Mouse (Mus musculus) cerebellum, adult 2 months (tissue): ENCODE measurements around the gene Strn4. TPM values are rescaled to one million over a fixed set of nuclear protein-coding genes. Genes with fewer than 3 reads are reported as not detected.

Experiments used
- DNase-seq, 2 experiments: peaks; one replicate each; pipeline ENCODE4 v3.0.0; 2021
- H3K27ac ChIP-seq: fragments of 200-500 bp; 2 replicates; pipeline ENCODE4 v1.5.1; 2012; ENCODE audit warnings: low read length, control low read depth, inconsistent platforms; ENCODE audit not compliant: insufficient read depth
- H3K27me3 ChIP-seq: fragments of 200-500 bp; 2 replicates; pipeline ENCODE4 v1.6.1; 2012; ENCODE audit warnings: inconsistent platforms, mild to moderate bottlenecking, low read length, moderate library complexity; ENCODE audit not compliant: control insufficient read depth, insufficient read depth
- H3K4me1 ChIP-seq: fragments of 200-500 bp; 2 replicates; pipeline ENCODE4 v1.6.1; 2011; ENCODE audit warnings: low read length; ENCODE audit not compliant: control insufficient read depth, insufficient read depth
- H3K4me3 ChIP-seq: fragments of 200-500 bp; replicated peaks from 2 replicates; pipeline ENCODE3; 2011; ENCODE audit warnings: mild to moderate bottlenecking, low read depth, low read length, control low read depth; ENCODE audit not compliant: insufficient read depth
- CTCF ChIP-seq: fragments of 200-500 bp; IDR thresholded peaks from 2 replicates; pipeline ENCODE4 v1.5.1; 2011; ENCODE audit warnings: low read depth, mild to moderate bottlenecking, control low read depth, low read length, moderate library complexity, borderline replicate concordance; ENCODE audit not compliant: insufficient read depth
- POLR2A ChIP-seq: fragments of 200-500 bp; IDR thresholded peaks from 2 replicates; pipeline ENCODE4 v1.6.1; 2011; ENCODE audit warnings: low read length, control low read depth, borderline replicate concordance; ENCODE audit not compliant: insufficient read depth
- WGBS: fragments of 180-500 bp; shearing (Covaris S2); methylation state at CpG from one replicate; pipeline ENCODE4 v1.1.7; 2018; 5-methylcytosine and 5-hydroxymethylcytosine counted together
- polyA plus RNA-seq: library from polyadenylated mRNA; depleted of rRNA; stranded (reverse); fragments of >200 nt; gene quantifications from 2 replicates; pipeline ENCODE4 v1.2.3, GENCODE M21; 2012; rRNA removed

Gene Strn4
- polyA plus RNA-seq, 1 experiment, result 160 TPM

DNA sequence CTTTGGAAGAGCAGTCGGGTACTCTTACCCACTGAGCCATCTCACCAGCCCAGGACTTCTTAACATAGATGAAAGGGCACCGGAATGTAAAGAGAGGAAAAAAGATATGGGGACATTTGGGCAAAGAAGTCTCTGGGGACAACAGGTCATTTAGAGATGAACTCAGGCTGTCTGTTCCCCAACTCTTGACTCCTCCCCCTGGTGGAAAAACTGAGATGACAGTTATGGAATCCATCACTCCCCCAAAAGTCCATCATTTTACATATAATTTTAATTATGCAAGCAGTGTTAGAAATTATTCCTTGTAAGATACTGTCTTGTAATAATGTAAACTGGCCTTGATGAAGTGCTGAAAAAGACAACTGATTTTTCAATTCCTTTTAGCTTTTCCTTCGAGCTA is 62.0 kb downstream of the Strn4 start:
- Histone ChIP-seq H3K4me3 (no peak overlapping the region), H3K4me1 (peaks cover 8% of the 10 kb centered on the region; the same call in 1 of the 2 replicates), H3K27ac (no peak overlapping the region), H3K27me3 (no peaks in the 10 kb centered on the region)
- no peak for TF ChIP-seq POLR2A
- TF ChIP-seq CTCF, result no peak
- no peak for DNase-seq
- 89% methylated on average over 3 of the region's 3 CpGs for WGBS

DNA sequence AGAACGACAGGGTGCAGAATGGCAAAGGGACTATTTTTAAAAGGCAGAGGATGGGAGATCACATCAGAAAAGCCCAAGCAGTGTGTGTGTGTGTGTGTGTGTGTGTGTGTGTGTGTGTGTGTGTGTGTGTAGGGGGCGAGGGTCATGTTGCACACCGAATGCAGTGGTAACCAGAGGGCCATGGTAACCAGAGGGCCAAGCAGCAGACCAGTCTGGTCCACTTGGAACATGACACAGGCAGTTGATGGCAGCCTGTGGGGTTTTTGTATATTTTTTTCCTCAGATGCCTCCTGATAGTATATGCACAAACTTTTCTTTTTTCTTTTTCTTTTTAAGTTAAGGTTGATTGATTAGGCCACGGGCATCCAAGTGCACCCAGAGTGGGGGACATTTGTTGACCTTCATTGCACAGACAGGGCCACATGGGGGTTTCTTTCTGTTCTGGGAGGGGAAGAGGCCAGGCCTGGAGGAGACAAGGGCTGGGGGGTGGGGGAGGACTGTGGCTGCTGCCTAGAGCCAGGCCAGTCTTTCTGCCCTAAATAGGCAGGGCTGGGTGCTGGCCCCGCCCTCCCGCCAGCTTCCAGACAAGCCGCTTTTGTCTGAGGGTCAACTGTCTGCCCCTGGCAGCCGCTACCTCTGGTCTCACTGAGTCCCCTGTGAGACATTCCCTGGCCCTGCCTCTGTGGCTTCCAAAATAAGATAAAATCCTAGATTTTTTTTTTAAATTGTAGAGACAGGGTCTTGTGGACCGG is 64.3 kb downstream of the Strn4 start:
- TF ChIP-seq CTCF (no peak), POLR2A (no peak)
- Histone ChIP-seq H3K4me3 (no peak overlapping the region), H3K4me1 (peaks cover 8% of the 10 kb centered on the region; the same call in 1 of the 2 replicates), H3K27me3 (no peaks in the 10 kb centered on the region), H3K27ac (0 out of 2 replicates have a peak overlapping the region, but pooled peaks have one; percentile 4)
- 55% methylated on average over 9 of the region's 9 CpGs for WGBS
- DNase-seq, result no peak

DNA sequence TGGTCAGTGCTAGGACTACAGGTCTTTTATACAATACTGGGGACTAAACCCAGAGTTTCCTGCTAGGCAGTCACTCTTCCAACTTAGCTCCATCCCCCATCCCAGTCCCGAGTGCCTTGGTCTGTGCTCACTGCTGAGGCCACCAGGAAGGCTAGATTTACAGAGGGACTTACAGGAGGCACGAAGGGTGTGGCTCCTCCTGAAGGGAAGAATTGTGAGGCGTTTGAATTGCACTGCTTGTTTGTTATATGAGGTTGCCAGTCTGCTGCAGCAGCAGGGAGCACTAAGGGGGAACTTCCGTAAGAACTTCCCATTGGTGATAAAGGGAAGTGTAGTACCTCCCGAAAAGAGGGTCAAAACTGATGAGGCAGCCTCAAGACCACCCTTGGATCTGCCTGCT is 64.9 kb downstream of the Strn4 start:
- TF ChIP-seq POLR2A (no peak), CTCF (no peak)
- H3K4me3 ChIP-seq, result no peak overlapping the region
- H3K27me3 ChIP-seq, result no peaks in the 10 kb centered on the region
- 54% methylated on average over 5 of the region's 5 CpGs for WGBS
- H3K27ac ChIP-seq, result 0 out of 2 replicates have a peak overlapping the region, but pooled peaks have one; percentile 4
- DNase-seq, result no peak
- H3K4me1 ChIP-seq, result peaks cover 8% of the 10 kb centered on the region; the same call in 1 of the 2 replicates

DNA sequence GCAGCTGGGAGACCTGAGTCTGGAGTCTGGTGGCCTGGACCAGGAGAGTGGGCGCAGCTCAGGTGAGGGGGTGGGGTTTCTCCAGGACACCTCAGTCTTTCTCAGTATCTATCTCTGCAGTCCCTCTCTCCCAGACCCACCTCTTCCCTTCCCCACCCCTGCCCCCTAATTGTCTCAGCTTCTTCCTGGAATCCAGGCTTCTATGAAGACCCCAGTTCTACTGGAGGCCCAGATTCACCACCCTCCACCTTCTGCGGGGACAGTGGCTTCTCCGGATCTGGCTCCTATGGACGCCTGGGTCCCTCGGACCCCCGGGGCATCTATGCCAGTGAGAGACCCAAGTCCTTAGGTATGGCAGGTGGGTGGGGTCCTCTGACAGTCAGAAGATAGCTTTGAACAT is 67.5 kb downstream of the Strn4 start:
- DNase-seq, result no peak
- no peak overlapping the region for H3K4me3 ChIP-seq
- H3K27ac ChIP-seq, result no peak overlapping the region
- H3K27me3 ChIP-seq, result no peaks in the 10 kb centered on the region
- no peaks in the 10 kb centered on the region for H3K4me1 ChIP-seq
- TF ChIP-seq CTCF (no peak), POLR2A (no peak)
- WGBS, result 88% methylated on average over 6 of the region's 6 CpGs

DNA sequence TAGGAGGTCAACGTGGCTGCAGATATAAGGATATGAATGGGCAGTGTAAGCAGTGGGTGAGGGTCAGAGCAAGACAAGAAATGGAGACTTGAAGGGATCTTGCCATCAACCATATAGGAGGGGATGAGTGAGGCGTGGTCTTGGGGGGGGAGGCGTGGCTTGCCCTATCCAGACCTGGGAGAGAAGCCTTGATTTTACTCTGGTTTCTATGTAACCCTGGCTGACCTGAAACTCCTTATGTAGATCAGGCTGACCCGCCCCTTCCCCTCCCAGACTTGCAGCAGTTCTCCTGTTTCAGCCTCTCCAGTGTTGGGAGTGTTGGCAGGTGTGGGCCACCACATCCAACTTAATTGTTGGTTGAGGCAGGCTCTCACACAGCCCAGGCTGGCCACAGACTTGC is 68.6 kb downstream of the Strn4 start:
- DNase-seq, result no peak
- TF ChIP-seq POLR2A (no peak), CTCF (no peak)
- Histone ChIP-seq H3K27ac (no peak overlapping the region), H3K27me3 (no peaks in the 10 kb centered on the region), H3K4me1 (no peaks in the 10 kb centered on the region), H3K4me3 (no peak overlapping the region)
- 86% methylated on average over 4 of the region's 4 CpGs for WGBS

DNA sequence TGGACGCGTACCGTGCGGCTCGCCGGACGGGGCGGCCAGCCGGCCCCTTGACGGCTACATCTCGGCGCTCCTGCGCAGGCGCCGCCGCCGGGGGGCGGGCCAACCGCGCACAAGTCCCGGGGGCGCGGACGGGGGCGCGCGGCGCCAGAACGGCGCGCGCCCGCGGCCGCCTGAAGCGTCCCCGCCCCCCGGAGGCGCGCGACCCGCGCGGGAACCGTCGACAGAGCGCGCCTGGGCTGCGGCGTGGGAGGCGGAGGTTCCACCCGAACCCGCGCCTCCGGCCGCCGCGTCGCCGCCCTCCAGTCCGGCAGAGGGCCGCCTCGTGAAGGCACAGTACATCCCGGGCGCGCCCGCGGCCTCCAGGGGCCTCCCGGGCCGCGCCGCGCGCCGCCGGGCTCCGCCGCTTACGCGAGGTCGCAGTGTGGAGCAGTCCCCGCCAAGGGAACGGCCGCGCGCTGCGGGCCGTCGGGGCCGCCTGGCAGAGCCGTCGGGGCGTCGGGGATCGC is 69.6 kb downstream of the Strn4 start:
- no peak for DNase-seq
- no peak for TF ChIP-seq CTCF
- TF ChIP-seq POLR2A, result no peak
- 51% methylated on average over 95 of the region's 95 CpGs for WGBS
- H3K4me3 ChIP-seq, result no peak overlapping the region
- H3K27me3 ChIP-seq, result no peaks in the 10 kb centered on the region
- no peak overlapping the region for H3K27ac ChIP-seq
- H3K4me1 ChIP-seq, result no peaks in the 10 kb centered on the region

DNA sequence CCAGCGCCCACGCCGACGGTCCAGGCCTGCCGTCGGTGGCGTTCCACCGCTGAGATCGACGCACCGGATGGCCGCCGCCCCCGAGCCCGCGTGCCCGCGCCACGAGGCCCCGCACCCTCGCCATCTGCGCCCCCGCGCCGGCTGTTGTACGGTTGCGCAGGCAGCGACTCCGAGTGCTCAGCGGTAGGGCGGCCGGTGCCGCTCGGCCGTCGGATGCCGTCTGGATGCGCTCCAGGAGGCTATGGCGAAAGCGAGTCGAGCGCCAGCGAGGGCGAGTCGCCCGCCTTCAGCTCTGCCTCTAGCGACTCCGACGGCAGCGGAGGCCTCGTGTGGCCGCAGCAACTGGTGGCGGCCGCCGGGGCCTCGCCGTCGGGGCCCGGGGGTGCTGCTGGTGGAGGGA is 70.2 kb downstream of the Strn4 start:
- DNase-seq, result no peak
- no peak overlapping the region for H3K27ac ChIP-seq
- no peaks in the 10 kb centered on the region for H3K4me1 ChIP-seq
- H3K27me3 ChIP-seq, result no peaks in the 10 kb centered on the region
- no peak overlapping the region for H3K4me3 ChIP-seq
- TF ChIP-seq POLR2A (no peak), CTCF (no peak)
- WGBS, result 56% methylated on average over 59 of the region's 59 CpGs

Other genes with a start within 250 kb of the Strn4 start
- 52.0 and 55.3 TPM in 2 replicates for gene Arhgap35, start 200.9 kb upstream of the Strn4 start, polyA plus RNA-seq
- 0.08 TPM in 1 of 2 replicates, not detected in the other for gene Ceacam15, start 140.2 kb upstream of the Strn4 start, polyA plus RNA-seq
- not detected in 2 replicates for gene Ceacam9, start 94.0 kb upstream of the Strn4 start, polyA plus RNA-seq
- 424 and 454 TPM in 2 replicates for gene Ap2s1, start 77.5 kb upstream of the Strn4 start, polyA plus RNA-seq
- 3.5 and 4.0 TPM in 2 replicates for gene Slc1a5, start 34.5 kb upstream of the Strn4 start, polyA plus RNA-seq
- gene Fkrp, start 843 bp downstream of the Strn4 start, polyA plus RNA-seq, result 38.6 and 38.9 TPM in 2 replicates
- gene Prkd2, start 27.0 kb downstream of the Strn4 start, polyA plus RNA-seq, result 6.5 and 7.5 TPM in 2 replicates
- 60.8 and 68.2 TPM in 2 replicates for gene Dact3, start 59.4 kb downstream of the Strn4 start, polyA plus RNA-seq
- gene Gng8, start 75.9 kb downstream of the Strn4 start, polyA plus RNA-seq, result 10.0 and 14.0 TPM in 2 replicates
- gene Ptgir, start 90.6 kb downstream of the Strn4 start, polyA plus RNA-seq, result 0.11 TPM in 2 replicates
- gene Calm3, start 108.2 kb downstream of the Strn4 start, polyA plus RNA-seq, result 1,355 and 1,504 TPM in 2 replicates
- gene Pnmal2, start 128.8 kb downstream of the Strn4 start, polyA plus RNA-seq, result 135 and 136 TPM in 2 replicates
- 27.4 and 29.9 TPM in 2 replicates for gene Pnmal1, start 143.8 kb downstream of the Strn4 start, polyA plus RNA-seq
- gene Gm42372, start 167.2 kb downstream of the Strn4 start, polyA plus RNA-seq, result 33.2 and 34.4 TPM in 2 replicates
- 0.87 and 1.2 TPM in 2 replicates for gene Ccdc8, start 176.8 kb downstream of the Strn4 start, polyA plus RNA-seq
- gene Ppp5c, start 212.0 kb downstream of the Strn4 start, polyA plus RNA-seq, result 306 and 336 TPM in 2 replicates
- gene Hif3a, start 246.5 kb downstream of the Strn4 start, polyA plus RNA-seq, result 2.1 and 4.2 TPM in 2 replicates